Mouse (Mus musculus) midbrain, embryonic 10.5 days (tissue): ENCODE measurements at regions not wholly inside any gene's neighbourhood (a gene's known extent, or its start where the extent isn't known, plus 50 kb on each side); places are given as distances from the start of the nearest gene placed in this dataset.

Source experiments
- DNase-seq: peaks from one replicate; pipeline ENCODE4 v3.0.0-alpha.2; 2017; ENCODE audit warnings: low spot score
- H3K27ac ChIP-seq: fragments of 300-500 bp; sonication (generic); replicated peaks from 2 replicates; pipeline ENCODE4 v1.5.1; 2016; ENCODE audit warnings: mild to moderate bottlenecking
- H3K27me3 ChIP-seq: fragments of 300-500 bp; sonication (generic); 2 replicates; pipeline ENCODE4 v1.6.1; 2016; ENCODE audit warnings: low read depth, mild to moderate bottlenecking; ENCODE audit not compliant: poor library complexity, severe bottlenecking
- H3K36me3 ChIP-seq: fragments of 300-500 bp; sonication (generic); 2 replicates; pipeline ENCODE4 v1.6.1; 2016; ENCODE audit warnings: mild to moderate bottlenecking, moderate library complexity
- H3K4me1 ChIP-seq: fragments of 300-500 bp; sonication (generic); 2 replicates; pipeline ENCODE4 v1.6.1; 2016
- H3K4me3 ChIP-seq: fragments of 300-500 bp; sonication (generic); 2 replicates; pipeline ENCODE4 v1.5.1; 2016; ENCODE audit warnings: mild to moderate bottlenecking, moderate library complexity
- H3K9me3 ChIP-seq: fragments of 300-500 bp; sonication (generic); replicated peaks from 2 replicates; pipeline ENCODE4 v1.6.1; 2016; ENCODE audit warnings: mild to moderate bottlenecking
- WGBS: fragments of 180-500 bp; shearing (Covaris S2); methylation state at CpG from one replicate; pipeline ENCODE4 v1.1.7; 2016; 5-methylcytosine and 5-hydroxymethylcytosine counted together

DNA sequence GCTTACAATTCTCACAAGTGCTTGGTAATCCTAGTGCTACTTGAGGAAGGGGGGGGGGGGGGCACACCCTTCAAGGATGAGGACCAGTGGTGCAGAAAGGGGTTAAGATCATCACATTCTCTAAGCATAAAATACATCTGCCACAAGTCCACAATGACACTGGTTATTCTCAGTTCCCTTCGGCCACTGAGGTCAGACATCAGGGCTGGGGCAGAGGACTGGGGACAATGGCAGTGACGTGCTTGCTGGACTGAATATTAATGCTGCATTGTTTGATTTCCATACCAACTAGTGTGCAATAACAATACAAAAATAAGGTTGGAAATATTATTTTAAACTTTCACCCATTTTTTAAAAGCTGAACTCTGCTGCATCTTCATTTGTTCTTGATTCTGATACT, 2779.1 kb downstream of the 9330182O14Rik start:
- H3K27me3 ChIP-seq: no peaks in the 10 kb centered on the region
- H3K9me3 ChIP-seq: no peaks in the 10 kb centered on the region
- H3K4me3 ChIP-seq: no peak overlapping the region
- WGBS: 25% methylated on average over 2 of the region's 2 CpGs
- peak; percentile 14 for DNase-seq
- peaks cover 9% of the 10 kb centered on the region for H3K4me1 ChIP-seq
- H3K36me3 ChIP-seq: no peaks in the 10 kb centered on the region
- H3K27ac ChIP-seq: no peak overlapping the region

DNA sequence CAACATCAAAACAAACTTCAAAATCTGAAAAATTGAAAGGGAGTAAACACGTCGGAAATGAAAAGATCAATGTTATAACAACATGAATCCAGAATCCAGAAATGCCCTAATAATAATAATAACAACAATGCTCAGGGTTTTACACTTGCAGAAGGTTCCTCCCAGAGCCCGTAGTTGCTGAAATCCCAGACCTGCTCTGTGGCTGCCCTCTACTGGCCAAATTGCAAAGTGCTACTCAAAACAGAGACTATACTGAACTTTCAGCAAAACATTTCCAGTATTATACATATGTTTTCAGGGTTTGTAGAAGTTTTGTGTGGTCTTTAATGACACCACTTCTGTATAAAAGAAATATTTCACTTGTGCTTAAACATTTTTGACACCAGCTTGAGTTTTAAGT, 2779.9 kb downstream of the 9330182O14Rik start:
- no peaks in the 10 kb centered on the region for H3K36me3 ChIP-seq
- H3K4me1 ChIP-seq: peaks cover 9% of the 10 kb centered on the region
- no peak overlapping the region for H3K27ac ChIP-seq
- 14% methylated on average over 3 of the region's 3 CpGs for WGBS
- H3K9me3 ChIP-seq: no peaks in the 10 kb centered on the region
- H3K4me3 ChIP-seq: no peak overlapping the region
- H3K27me3 ChIP-seq: no peaks in the 10 kb centered on the region
- peak; percentile 48 for DNase-seq

DNA sequence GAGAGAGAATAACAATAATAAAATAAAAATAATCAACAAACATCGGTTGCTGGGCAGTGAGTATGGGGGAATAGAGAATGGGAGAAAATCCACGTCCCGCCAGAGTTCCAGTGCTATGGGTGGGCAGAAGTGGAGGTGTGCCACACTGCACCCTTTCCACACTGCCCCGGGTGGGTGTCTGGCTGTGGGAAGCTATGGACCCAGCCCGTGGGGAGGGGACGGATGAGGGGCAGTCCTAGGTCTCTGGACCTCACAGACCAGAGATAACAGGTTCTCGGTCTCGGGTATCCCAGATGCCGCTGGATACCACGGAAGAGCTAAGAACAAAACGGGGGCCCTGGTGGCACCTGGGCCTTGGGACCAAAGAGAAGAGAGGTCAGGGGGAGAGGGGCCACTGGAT, 2781.0 kb downstream of the 9330182O14Rik start:
- no peak overlapping the region for H3K27ac ChIP-seq
- H3K27me3 ChIP-seq: no peaks in the 10 kb centered on the region
- 87% methylated on average over 11 of the region's 11 CpGs for WGBS
- no peaks in the 10 kb centered on the region for H3K9me3 ChIP-seq
- H3K36me3 ChIP-seq: no peaks in the 10 kb centered on the region
- peaks cover 9% of the 10 kb centered on the region for H3K4me1 ChIP-seq
- no peak for DNase-seq
- no peak overlapping the region for H3K4me3 ChIP-seq

DNA sequence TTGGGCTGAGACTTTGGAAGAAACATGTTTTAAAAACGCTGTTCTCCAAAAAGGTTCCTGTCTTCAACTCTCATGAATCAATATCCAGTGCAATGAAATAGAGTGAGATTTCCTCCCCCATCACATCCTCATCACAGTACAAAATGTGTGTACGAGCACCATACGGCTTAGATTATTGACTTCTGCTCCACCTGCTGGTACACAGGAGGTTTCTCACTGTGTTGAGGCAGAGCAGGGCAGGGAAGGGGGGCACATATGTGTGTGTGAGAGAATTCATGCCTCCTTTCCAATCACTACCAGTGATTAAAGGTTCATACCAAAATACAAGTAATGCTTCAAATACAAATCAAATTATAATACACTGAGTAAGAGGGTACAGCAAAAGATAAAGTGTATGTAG, 2787.5 kb downstream of the 9330182O14Rik start:
- Histone ChIP-seq H3K27ac (no peak overlapping the region), H3K36me3 (no peaks in the 10 kb centered on the region), H3K4me1 (no peaks in the 10 kb centered on the region), H3K27me3 (no peaks in the 10 kb centered on the region), H3K4me3 (no peak overlapping the region), H3K9me3 (no peaks in the 10 kb centered on the region)
- 74% methylated on average over 3 of the region's 3 CpGs for whole genome bisulfite sequencing
- DNase-seq: no peak

DNA sequence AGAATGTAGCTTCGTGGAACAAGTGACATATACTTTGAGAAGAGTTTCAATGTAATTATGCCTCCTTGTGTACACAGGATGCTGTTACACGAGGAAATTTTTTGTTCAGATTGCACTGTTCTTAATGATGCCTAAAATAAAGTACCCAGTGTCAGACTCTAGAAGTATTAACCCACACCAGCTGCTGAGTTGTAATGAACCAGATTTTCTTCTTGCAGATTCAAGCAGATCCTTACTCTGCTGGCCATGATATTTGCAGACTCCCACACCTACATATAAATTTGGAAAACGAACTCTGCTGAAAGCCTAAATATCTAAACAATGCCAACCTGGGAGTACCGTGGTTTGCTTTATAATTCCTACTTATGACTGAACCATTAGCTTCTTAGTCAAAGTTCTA, 2794.2 kb downstream of the 9330182O14Rik start:
- H3K27me3 ChIP-seq: no peaks in the 10 kb centered on the region
- 77% methylated on average over 4 of the region's 4 CpGs for WGBS
- no peaks in the 10 kb centered on the region for H3K4me1 ChIP-seq
- no peak overlapping the region for H3K27ac ChIP-seq
- no peak overlapping the region for H3K4me3 ChIP-seq
- no peaks in the 10 kb centered on the region for H3K9me3 ChIP-seq
- no peak for DNase-seq
- no peaks in the 10 kb centered on the region for H3K36me3 ChIP-seq

DNA sequence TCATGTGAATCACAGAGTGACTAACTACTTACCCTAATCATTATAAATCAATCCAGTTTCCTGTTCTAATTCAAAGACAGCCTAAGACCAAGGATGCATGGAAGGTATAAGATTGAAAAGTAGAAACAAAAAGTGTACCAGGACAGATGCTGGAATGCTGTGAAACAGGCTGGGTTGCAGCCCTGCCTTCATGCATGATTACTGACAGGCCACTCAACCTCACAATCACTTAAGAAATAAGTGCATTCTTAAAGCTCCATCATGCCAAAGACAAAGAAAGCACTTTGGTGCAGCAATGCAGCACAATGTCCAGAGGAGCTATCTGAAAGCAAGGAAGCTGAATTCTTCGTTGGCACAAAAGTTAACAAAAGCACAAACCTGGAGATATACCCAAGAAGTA, 2810.4 kb downstream of the 9330182O14Rik start:
- H3K4me3 ChIP-seq: no peak overlapping the region
- no peaks in the 10 kb centered on the region for H3K9me3 ChIP-seq
- no peak for DNase-seq
- H3K36me3 ChIP-seq: no peaks in the 10 kb centered on the region
- no peaks in the 10 kb centered on the region for H3K4me1 ChIP-seq
- H3K27me3 ChIP-seq: no peaks in the 10 kb centered on the region
- no peak overlapping the region for H3K27ac ChIP-seq
- 67% methylated on average over 1 of the region's 1 CpGs for WGBS

DNA sequence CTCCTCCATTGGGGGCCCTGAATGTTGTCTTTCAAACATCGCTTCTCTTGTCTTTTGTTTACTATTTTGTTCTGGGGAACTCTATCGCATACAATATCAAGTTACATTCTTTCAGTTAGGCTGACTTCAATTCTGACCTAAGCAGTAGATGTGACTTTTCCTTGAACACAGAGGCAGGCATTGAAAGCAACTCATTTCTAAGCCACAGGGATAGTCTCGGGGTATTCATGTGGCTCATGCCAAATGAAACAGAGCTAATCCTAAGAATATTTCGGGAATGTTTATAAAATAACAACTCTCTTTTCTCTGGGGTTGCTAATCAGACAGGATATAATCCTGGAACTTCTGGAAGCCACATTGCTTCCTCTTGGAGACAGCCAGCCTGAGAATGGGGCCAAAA, 2821.0 kb downstream of the 9330182O14Rik start:
- 80% methylated on average over 4 of the region's 4 CpGs for WGBS
- H3K4me3 ChIP-seq: no peak overlapping the region
- no peaks in the 10 kb centered on the region for H3K36me3 ChIP-seq
- H3K27ac ChIP-seq: no peak overlapping the region
- no peak for DNase-seq
- H3K9me3 ChIP-seq: 0 out of 2 replicates have a peak, but pooled peaks cover 2% of the 10 kb centered on the region
- no peaks in the 10 kb centered on the region for H3K27me3 ChIP-seq
- H3K4me1 ChIP-seq: no peaks in the 10 kb centered on the region

DNA sequence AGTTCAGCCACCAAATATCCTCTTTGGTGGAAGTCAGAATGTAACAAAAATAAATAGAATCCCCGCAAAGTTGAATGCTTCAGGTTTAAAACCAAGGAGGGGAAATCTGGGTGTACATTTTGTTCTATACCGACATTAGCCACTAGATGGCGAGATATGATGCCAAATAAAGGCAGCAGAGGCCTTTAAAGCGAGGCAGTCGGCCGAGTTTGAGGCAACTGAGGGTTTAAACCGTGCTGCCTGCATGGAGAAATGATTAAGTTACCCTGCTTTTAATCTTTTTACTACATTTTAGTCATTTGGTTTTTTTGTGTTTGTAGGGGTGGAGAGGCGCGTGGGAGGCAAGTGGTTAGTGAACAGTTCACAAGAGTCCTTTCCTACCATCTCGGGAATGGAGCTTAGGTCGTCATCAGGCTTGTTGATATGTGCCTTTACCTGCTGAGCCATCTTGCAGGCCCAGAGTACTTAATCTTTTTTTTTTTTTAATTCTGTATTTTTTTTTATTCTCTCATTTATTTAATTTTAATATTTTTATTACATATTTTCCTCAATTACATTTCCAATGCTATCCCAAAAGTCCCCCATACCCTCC, 2828.7 kb downstream of the 9330182O14Rik start:
- Histone ChIP-seq H3K4me3 (no peak overlapping the region), H3K4me1 (no peaks in the 10 kb centered on the region), H3K36me3 (no peaks in the 10 kb centered on the region), H3K27me3 (no peaks in the 10 kb centered on the region), H3K27ac (no peak overlapping the region), H3K9me3 (0 out of 2 replicates have a peak, but pooled peaks cover 3% of the 10 kb centered on the region)
- WGBS: 18% methylated on average over 11 of the region's 11 CpGs
- peak; percentile 47 for DNase-seq

DNA sequence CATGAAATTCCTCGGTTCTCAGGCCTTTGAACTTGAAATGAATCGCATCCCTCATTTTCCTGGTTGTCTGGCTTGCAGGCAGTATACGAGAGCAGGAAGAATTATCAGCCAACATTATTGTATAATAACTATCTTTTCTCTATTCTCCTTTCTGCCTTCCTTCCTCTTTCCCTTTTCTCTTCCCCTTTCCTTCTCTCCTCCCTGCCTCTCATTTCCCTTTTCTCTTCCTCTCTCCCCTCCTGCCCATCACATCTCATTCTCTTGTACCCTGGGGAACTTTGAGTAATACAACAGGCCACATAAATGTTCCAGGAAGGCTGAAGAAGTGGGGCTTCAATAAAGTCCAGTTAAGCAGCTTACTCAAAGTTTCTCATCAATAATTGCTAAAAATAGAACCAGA, 2831.1 kb downstream of the 9330182O14Rik start:
- Histone ChIP-seq H3K36me3 (no peaks in the 10 kb centered on the region), H3K27me3 (no peaks in the 10 kb centered on the region), H3K4me3 (no peak overlapping the region), H3K9me3 (0 out of 2 replicates have a peak, but pooled peaks cover under 1% of the 10 kb centered on the region), H3K4me1 (no peaks in the 10 kb centered on the region), H3K27ac (no peak overlapping the region)
- DNase-seq: no peak
- 75% methylated on average over 3 of the region's 3 CpGs for WGBS
